Mouse (Mus musculus) liver, postnatal 0 days (tissue): ENCODE measurements around the gene Cyren.

Experiments
- CTCF ChIP-seq: sonication (generic); IDR thresholded peaks from 2 replicates; pipeline ENCODE4 v1.5.1; 2016; ENCODE audit warnings: antibody characterized with exemption, low read depth
- EP300 ChIP-seq: IDR thresholded peaks from 2 replicates; pipeline ENCODE4 v1.6.1; 2016; ENCODE audit warnings: antibody characterized with exemption, low read depth, mild to moderate bottlenecking

DNA sequence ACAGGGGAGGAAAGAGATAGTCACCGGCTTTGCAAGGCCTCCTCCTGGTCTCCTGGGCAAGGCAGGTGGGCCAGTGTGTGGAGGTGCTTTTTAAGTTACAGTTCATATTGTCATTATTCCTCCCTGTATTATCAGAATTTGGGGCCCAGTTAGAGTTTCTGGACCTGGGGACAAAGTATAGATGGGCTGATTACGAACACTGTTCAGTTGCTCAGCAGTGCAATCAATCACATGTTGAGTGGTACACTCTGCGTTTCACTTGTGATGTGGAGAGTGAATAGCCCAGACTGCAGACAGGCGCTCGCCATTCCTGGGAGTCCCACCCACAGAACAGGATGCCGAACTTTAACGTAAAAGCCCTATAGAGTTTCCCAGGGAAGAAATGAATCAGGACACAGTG lies 6.9 kb upstream of the Cyren start:
- TF ChIP-seq CTCF (no peak), EP300 (no peak)
